Mouse (Mus musculus) lung, postnatal 0 days (tissue): ENCODE measurements around the gene Ddx39b. TPM values are rescaled to one million over a fixed set of nuclear protein-coding genes. Genes with fewer than 3 reads are reported as not detected.

Experiments used
- ATAC-seq: fragments of 200-750 bp; cut with Nextera tagmentation; 2 replicates; pipeline ENCODE4 v1.8.0; 2017; ENCODE audit warnings: moderate library complexity
- DNase-seq: peaks from one replicate; pipeline ENCODE4 v3.0.0-alpha.2; 2016; ENCODE audit warnings: low spot score
- H3K27ac ChIP-seq: fragments of 300-500 bp; sonication (generic); 2 replicates; pipeline ENCODE4 v1.5.1; 2014; ENCODE audit warnings: antibody characterized with exemption, mild to moderate bottlenecking, low read length, mixed read lengths
- H3K27me3 ChIP-seq: fragments of 300-500 bp; sonication (generic); replicated peaks from 2 replicates; pipeline ENCODE4 v1.6.1; 2014; ENCODE audit warnings: low read length, mixed read lengths; ENCODE audit not compliant: insufficient read depth
- H3K36me3 ChIP-seq: fragments of 300-500 bp; sonication (generic); 2 replicates; pipeline ENCODE4 v1.6.1; 2014; ENCODE audit warnings: low read length, mixed read lengths; ENCODE audit not compliant: insufficient read depth
- H3K4me1 ChIP-seq: fragments of 300-500 bp; sonication (generic); 2 replicates; pipeline ENCODE4 v1.6.1; 2014; ENCODE audit warnings: antibody characterized with exemption, low read depth, low read length, mixed read lengths; ENCODE audit not compliant: insufficient read depth
- H3K4me2 ChIP-seq: fragments of 300-500 bp; sonication (generic); replicated peaks from 2 replicates; pipeline ENCODE4 v1.6.1; 2014; ENCODE audit warnings: low read depth, mild to moderate bottlenecking, low read length, moderate library complexity, mixed read lengths
- H3K4me3 ChIP-seq: fragments of 300-500 bp; sonication (generic); 2 replicates; pipeline ENCODE4 v1.5.1; 2014; ENCODE audit warnings: low read depth, low read length
- H3K9ac ChIP-seq: fragments of 300-500 bp; sonication (generic); replicated peaks from 2 replicates; pipeline ENCODE4 v1.6.1; 2014; ENCODE audit warnings: low read depth, mild to moderate bottlenecking
- H3K9me3 ChIP-seq: fragments of 300-500 bp; sonication (generic); 2 replicates; pipeline ENCODE4 v1.6.1; 2016; ENCODE audit warnings: low read length, mixed read lengths
- CTCF ChIP-seq: IDR thresholded peaks from 2 replicates; pipeline ENCODE4 v1.5.1; 2016; ENCODE audit warnings: antibody characterized with exemption, mild to moderate bottlenecking
- EP300 ChIP-seq: IDR thresholded peaks from 2 replicates; pipeline ENCODE4 v1.6.1; 2016; ENCODE audit warnings: antibody characterized with exemption, mild to moderate bottlenecking, control low read depth
- WGBS: fragments of 180-500 bp; shearing (Covaris S2); extraction: QIAGEN DNeasy Blood & Tissue Kit; methylation state at CpG from one replicate; pipeline ENCODE4 v1.1.7; 2014; 5-methylcytosine and 5-hydroxymethylcytosine counted together
- polyA plus RNA-seq: library from polyadenylated mRNA; unstranded; fragments of >200 nt; fragmentation: Nextera tagmentation; extraction: Ambion mirVana; gene quantifications from 2 replicates; pipeline ENCODE4 v1.2.1, GENCODE M21; 2015

The Ddx39b gene
- polyA plus RNA-seq, 1 experiment from 2014 or later: 170 TPM

DNA sequence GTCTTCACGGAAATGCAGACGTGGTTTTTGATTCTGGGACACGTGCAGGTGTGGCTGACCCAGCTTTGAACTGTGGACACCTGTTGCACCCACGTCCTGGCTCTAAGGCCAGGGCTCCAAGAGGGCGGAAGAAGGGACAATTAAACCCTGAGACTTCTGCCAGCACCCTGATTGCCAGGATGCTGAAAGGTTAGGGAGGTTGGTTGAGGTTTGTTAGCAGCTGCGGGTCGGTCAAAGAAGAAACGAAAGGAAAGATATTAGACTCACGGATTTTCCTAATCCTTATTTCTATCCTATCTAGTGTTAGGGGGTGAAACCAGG is 45.3 kb upstream of the Ddx39b start:
- H3K4me1 ChIP-seq: peaks cover 4% of the 10 kb centered on the region; the same call in 1 of the 2 replicates
- H3K4me2 ChIP-seq: peak overlapping the region; percentile 75
- no peak for DNase-seq
- H3K36me3 ChIP-seq: no peaks in the 10 kb centered on the region
- H3K4me3 ChIP-seq: peak overlapping the region; percentile 45
- H3K9ac ChIP-seq: no peak overlapping the region
- peak; percentile 29; the same call in 1 of the 2 replicates for ATAC-seq
- H3K27me3 ChIP-seq: no peaks in the 10 kb centered on the region; the same call in 1 of the 2 replicates
- no peak for TF ChIP-seq CTCF
- TF ChIP-seq EP300: no peak
- no peak overlapping the region for H3K27ac ChIP-seq
- H3K9me3 ChIP-seq: no peaks in the 10 kb centered on the region
- WGBS: 26% methylated on average over 9 of the region's 9 CpGs

DNA sequence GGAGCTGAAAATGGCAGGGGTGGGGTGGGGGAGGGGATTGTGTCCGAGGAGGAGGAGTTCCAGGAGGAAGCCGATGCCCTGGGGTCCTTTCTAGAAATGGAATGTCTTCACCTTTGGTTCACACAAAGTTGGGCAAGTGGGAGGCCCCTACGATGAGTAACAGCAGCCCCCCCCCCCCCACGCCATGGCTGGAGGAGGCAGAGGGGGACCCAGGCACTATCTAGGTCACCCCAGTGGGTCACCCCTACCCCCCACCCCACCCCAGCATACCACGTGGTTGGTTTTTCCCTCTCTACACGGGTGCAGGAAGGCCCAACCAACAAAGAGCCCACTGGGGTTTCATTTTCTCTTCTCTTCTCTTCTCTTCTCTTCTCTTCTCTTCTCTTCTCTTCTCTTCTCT is 44.4 kb upstream of the Ddx39b start:
- H3K9me3 ChIP-seq: no peaks in the 10 kb centered on the region
- H3K4me1 ChIP-seq: peaks cover 4% of the 10 kb centered on the region; the same call in 1 of the 2 replicates
- DNase-seq (no peak), ATAC-seq (no peak)
- no peak overlapping the region for H3K27ac ChIP-seq
- no peak overlapping the region for H3K4me2 ChIP-seq
- TF ChIP-seq CTCF (no peak), EP300 (no peak)
- H3K27me3 ChIP-seq: peaks cover 3% of the 10 kb centered on the region; the same call in 1 of the 2 replicates
- H3K4me3 ChIP-seq: no peak overlapping the region
- no peak overlapping the region for H3K9ac ChIP-seq
- 56% methylated on average over 5 of the region's 6 CpGs for WGBS
- no peaks in the 10 kb centered on the region for H3K36me3 ChIP-seq

DNA sequence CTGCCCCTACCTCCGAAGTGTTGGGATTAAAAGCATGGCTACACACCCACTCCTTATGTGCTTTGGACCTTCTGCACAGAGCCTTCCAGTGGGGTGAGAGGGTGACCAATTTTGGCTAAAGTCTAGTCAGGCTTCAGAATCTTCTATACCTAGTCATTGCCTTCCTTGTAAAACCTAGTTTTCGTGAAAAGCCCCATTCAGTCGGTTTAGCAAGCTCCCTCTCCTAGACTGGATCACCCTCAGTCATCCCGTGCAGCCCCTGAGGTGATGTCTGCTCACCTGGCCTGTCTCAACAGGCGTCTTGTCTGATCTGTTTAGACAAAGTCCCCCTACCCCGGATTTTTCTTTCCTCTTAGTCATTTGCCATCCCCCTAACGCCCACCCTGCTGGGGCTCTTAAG is 43.5 kb upstream of the Ddx39b start:
- no peak for ATAC-seq
- TF ChIP-seq EP300 (no peak), CTCF (no peak)
- Histone ChIP-seq H3K4me3 (no peak overlapping the region), H3K4me1 (peaks cover 4% of the 10 kb centered on the region; the same call in 1 of the 2 replicates), H3K36me3 (no peaks in the 10 kb centered on the region), H3K27me3 (peaks cover 3% of the 10 kb centered on the region; the same call in 1 of the 2 replicates), H3K9me3 (no peaks in the 10 kb centered on the region), H3K9ac (no peak overlapping the region), H3K27ac (no peak overlapping the region), H3K4me2 (no peak overlapping the region)
- DNase-seq: no peak
- WGBS: 50% methylated on average over 7 of the region's 7 CpGs

DNA sequence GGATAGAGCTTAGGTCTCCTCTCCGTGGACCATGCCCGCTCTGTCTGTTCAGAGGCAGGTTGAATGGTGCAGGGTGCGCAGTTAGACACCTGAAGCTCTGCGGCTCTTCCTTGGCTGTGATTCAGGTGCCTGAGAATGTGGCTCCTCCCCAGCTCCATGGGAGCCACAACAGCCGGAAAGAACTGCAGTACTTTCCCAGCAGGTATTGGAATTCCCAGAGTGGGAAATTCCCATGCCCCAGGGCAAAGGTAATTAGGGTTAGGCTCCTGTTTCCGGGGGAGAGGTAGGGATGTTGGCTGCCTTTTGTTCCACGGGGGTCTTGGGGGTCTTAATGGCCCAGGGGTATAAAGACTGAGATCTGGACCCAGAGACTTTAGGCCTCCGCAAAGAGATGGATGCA is 42.6 kb upstream of the Ddx39b start:
- WGBS: 37% methylated on average over 8 of the region's 8 CpGs
- Histone ChIP-seq H3K36me3 (no peaks in the 10 kb centered on the region), H3K9ac (no peak overlapping the region), H3K27ac (no peak overlapping the region), H3K9me3 (no peaks in the 10 kb centered on the region), H3K4me1 (peaks cover 4% of the 10 kb centered on the region; the same call in 1 of the 2 replicates), H3K4me2 (no peak overlapping the region), H3K27me3 (peaks cover 3% of the 10 kb centered on the region; the same call in 1 of the 2 replicates), H3K4me3 (no peak overlapping the region)
- ATAC-seq: no peak
- TF ChIP-seq CTCF (no peak), EP300 (no peak)
- DNase-seq: no peak

DNA sequence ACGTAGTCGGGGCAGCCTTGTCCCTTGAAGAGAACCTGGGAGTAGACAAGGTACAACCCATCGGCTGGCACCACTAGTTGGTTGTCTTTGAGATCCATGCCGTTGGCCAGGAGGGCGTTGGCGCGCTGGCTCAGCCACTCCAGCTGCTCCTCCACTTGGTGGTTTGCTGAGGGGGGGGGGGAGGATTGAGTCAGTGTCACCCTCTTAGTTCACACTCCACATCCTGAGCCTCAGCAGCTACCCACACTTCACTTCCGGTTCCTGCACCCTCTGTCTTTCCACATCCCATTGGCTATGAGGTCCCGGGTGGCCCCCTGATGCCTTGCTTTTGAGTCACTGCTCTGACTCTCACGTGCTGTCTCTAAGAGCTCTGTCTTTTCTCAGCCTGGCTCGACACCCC is 41.1 kb upstream of the Ddx39b start:
- Histone ChIP-seq H3K9ac (no peak overlapping the region), H3K36me3 (no peaks in the 10 kb centered on the region), H3K9me3 (no peaks in the 10 kb centered on the region), H3K4me3 (no peak overlapping the region), H3K4me1 (no peaks in the 10 kb centered on the region), H3K27ac (no peak overlapping the region), H3K4me2 (no peak overlapping the region), H3K27me3 (peaks cover 3% of the 10 kb centered on the region; the same call in 1 of the 2 replicates)
- no peak for TF ChIP-seq CTCF
- no peak for TF ChIP-seq EP300
- WGBS: 77% methylated on average over 11 of the region's 11 CpGs
- ATAC-seq (peak; percentile 33; the same call in 1 of the 2 replicates), DNase-seq (peak; percentile 61)

DNA sequence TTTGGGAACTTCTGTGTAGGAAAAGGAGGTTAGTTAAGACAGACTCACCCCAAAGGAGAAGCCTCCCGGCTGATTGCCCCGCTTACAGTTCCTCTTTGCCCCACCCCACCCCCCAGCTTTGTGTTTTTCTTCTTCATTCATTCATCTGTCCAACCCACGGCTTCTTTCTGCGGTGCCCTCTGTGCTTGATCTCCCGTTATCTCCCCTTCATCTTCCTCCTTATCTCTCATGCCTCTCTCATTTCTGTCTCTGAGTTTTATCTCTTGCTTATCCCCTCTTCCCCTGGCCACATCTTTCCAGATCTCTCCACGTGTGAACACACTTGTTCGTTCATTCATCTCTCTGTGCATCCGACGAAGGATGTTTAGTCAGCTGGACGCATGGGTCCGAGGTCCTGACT is 40.4 kb upstream of the Ddx39b start:
- whole genome bisulfite sequencing: 51% methylated on average over 11 of the region's 11 CpGs
- Histone ChIP-seq H3K4me1 (no peaks in the 10 kb centered on the region), H3K4me3 (no peak overlapping the region), H3K4me2 (no peak overlapping the region), H3K27me3 (0 out of 2 replicates have a peak, but pooled peaks cover 3% of the 10 kb centered on the region), H3K9ac (no peak overlapping the region), H3K27ac (no peak overlapping the region), H3K9me3 (no peaks in the 10 kb centered on the region), H3K36me3 (no peaks in the 10 kb centered on the region)
- TF ChIP-seq CTCF: no peak
- no peak for TF ChIP-seq EP300
- DNase-seq (no peak), ATAC-seq (no peak)

DNA sequence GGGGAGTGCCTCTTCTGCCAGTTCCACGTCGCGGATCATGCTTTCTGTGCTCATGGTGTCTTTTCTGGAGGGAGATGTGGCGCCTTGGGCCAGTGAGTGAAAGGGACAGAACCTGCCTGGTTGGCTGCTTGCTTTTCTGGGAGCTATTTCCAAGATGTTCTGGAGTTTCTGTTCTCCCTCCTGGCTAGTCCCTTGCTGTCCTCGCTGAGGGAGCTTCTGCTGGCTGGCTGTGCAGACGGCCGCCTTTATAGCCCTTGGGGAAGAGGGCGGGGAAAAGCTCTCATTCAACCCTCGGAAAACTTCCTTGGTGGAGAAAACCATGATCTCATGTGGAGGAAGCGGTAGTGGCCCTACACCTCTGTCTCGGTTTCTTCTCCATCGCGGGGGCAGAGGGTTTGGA is 39.8 kb upstream of the Ddx39b start, which contains the start of gene Tnf:
Gene Tnf, minus strand, starts transcription at position 221 of the 400 bp plus-strand sequence.
- peak; percentile 50 for DNase-seq
- H3K9me3 ChIP-seq: no peaks in the 10 kb centered on the region
- WGBS: 30% methylated on average over 13 of the region's 13 CpGs
- H3K4me2 ChIP-seq: 0 out of 2 replicates have a peak within 1 kb of the TSS, but pooled peaks have one; percentile 3
- H3K36me3 ChIP-seq: no peaks in the 10 kb centered on the region
- H3K27ac ChIP-seq: no peak within 1 kb of the TSS
- no peak within 1 kb of the TSS for H3K9ac ChIP-seq
- 0 out of 2 replicates have a peak, but pooled peaks cover 3% of the 10 kb centered on the region for H3K27me3 ChIP-seq
- no peak within 1 kb of the TSS for H3K4me3 ChIP-seq
- H3K4me1 ChIP-seq: no peaks in the 10 kb centered on the region
- peak; percentile 26; the same call in 1 of the 2 replicates for ATAC-seq
- no peak for TF ChIP-seq CTCF
- TF ChIP-seq EP300: no peak
